Mouse (Mus musculus): ENCODE data around the gene Gm45062. TPM values are rescaled to one million over a fixed set of nuclear protein-coding genes. Genes with fewer than 3 reads are reported as not detected.

Gm45062 gene
- polyA plus RNA-seq, 1 experiment from 2014 or later = 5.5 TPM

GRCm38 (mm10) chr6:8421421-8421820, 162.2 kb downstream of the Gm45062 start:
- Histone ChIP-seq H3K9ac (no peak overlapping the region), H3K36me3 (no peaks in the 10 kb centered on the region), H3K4me1 (replicated peaks) (peaks cover 34% of the 10 kb centered on the region), H3K4me3 (no peak overlapping the region), H3K27ac (no peak overlapping the region), H3K27me3 (no peaks in the 10 kb centered on the region), H3K4me2 (no peak overlapping the region), H3K9me3 (replicated peaks) (no peaks in the 10 kb centered on the region)
- ATAC-seq (replicated peaks; ENCODE audit: insufficient number of reproducible peaks, insufficient read depth, low FRiP score, low read depth) = no peak
- WGBS = 77% methylated on average over 5 of the region's 5 CpGs

GRCm38 (mm10) chr6:8421959-8422581, 162.8 kb downstream of the Gm45062 start:
- Histone ChIP-seq H3K9me3 (replicated peaks) (no peaks in the 10 kb centered on the region), H3K36me3 (no peaks in the 10 kb centered on the region), H3K27me3 (no peaks in the 10 kb centered on the region), H3K27ac (no peak overlapping the region), H3K4me3 (no peak overlapping the region), H3K4me1 (replicated peaks) (peaks cover 34% of the 10 kb centered on the region), H3K9ac (no peak overlapping the region), H3K4me2 (no peak overlapping the region)
- no peak for ATAC-seq (replicated peaks; ENCODE audit: insufficient number of reproducible peaks, insufficient read depth, low FRiP score, low read depth)
- 77% methylated on average over 10 of the region's 10 CpGs for WGBS

DNA sequence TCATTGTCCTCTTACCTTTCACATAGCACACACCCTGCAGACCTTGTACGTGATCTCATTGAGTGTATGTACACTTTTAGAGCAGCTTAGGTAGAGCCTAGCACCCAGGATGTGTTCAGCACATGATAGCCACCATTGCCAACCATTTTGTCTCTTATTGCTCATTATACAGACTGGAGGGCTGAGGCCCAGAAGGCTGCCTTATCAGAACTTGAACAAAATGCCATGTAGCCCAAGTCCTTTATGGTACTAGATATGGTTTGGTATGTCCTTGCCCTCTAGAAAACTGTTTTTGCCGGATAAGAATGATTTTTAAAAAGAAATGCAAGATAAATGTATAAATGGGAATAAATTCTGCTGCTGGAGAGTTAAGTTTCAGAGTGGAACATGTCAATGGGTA, 163.9 kb downstream of the Gm45062 start:
- Histone ChIP-seq H3K4me3 (no peak overlapping the region), H3K27ac (no peak overlapping the region), H3K4me1 (replicated peaks) (peaks cover 34% of the 10 kb centered on the region), H3K27me3 (no peaks in the 10 kb centered on the region), H3K4me2 (no peak overlapping the region), H3K9me3 (replicated peaks) (no peaks in the 10 kb centered on the region), H3K36me3 (no peaks in the 10 kb centered on the region), H3K9ac (no peak overlapping the region)
- 84% methylated on average over 2 of the region's 2 CpGs for WGBS
- ATAC-seq (replicated peaks; ENCODE audit: insufficient number of reproducible peaks, insufficient read depth, low FRiP score, low read depth) = no peak

DNA sequence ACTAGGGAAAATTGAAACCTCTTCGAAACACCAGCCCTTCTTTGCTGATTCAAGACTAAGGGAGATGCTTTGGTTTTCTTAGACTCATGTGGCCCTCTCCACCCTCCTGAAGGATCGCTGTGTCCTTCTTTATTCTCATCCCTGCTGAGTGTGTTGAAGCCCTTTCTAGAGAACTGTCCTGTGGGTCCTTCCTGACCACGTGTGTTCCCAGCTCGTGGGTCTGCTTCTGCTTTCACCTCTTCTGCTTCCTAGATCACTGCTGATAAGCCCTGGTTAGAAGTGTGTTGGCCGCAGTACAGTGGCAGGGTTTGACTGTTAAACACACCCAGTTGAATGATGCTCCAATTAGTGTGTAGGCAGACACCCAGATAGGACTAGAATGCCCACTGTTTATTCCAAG, 168.4 kb downstream of the Gm45062 start:
- Histone ChIP-seq H3K4me2 (no peak overlapping the region), H3K9me3 (replicated peaks) (no peaks in the 10 kb centered on the region), H3K4me1 (replicated peaks) (peaks cover 19% of the 10 kb centered on the region), H3K4me3 (no peak overlapping the region), H3K9ac (no peak overlapping the region), H3K27me3 (no peaks in the 10 kb centered on the region), H3K36me3 (no peaks in the 10 kb centered on the region), H3K27ac (no peak overlapping the region)
- WGBS = 62% methylated on average over 5 of the region's 5 CpGs
- no peak for ATAC-seq (replicated peaks; ENCODE audit: insufficient number of reproducible peaks, insufficient read depth, low FRiP score, low read depth)

DNA sequence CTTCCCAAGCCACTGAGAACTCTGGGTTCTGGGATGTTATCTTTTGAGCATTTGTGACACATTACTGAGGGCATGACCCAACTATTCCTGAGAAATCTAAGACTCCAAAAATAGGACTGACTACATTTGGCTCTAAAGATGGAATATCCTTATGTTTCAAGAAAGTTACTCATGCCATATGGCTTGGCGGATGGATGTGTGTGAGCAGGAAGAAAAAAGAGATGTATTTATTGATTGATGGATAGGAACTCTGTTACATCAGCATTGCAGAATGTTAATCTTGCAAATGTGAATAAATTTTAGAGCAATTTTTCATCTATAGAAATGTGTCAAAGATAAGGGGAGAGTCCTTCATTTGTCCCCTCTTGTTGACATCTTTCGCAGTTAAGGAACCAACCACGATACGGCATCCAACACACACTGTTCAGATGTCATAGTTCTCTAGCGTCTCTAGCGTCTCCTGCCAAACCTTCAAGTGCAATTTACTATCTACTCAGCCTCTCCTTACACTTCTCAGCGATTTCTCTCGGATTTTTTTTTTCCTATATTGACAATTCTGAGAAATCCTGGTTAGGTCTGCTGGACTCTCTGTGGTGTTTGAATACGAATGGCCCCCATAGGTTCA, 171.5 kb downstream of the Gm45062 start:
- H3K27me3 ChIP-seq = no peaks in the 10 kb centered on the region
- 71% methylated on average over 9 of the region's 9 CpGs for WGBS
- H3K4me1 ChIP-seq (replicated peaks) = peaks cover 8% of the 10 kb centered on the region; the same call in 1 of the 2 replicates
- H3K4me3 ChIP-seq = no peak overlapping the region
- H3K9ac ChIP-seq = no peak overlapping the region
- 0 out of 2 replicates have a peak overlapping the region, but pooled peaks have one; percentile 5 for H3K27ac ChIP-seq
- no peaks in the 10 kb centered on the region for H3K36me3 ChIP-seq
- H3K4me2 ChIP-seq = no peak overlapping the region
- H3K9me3 ChIP-seq (replicated peaks) = no peaks in the 10 kb centered on the region
- no peak for ATAC-seq (replicated peaks; ENCODE audit: insufficient number of reproducible peaks, insufficient read depth, low FRiP score, low read depth)

DNA sequence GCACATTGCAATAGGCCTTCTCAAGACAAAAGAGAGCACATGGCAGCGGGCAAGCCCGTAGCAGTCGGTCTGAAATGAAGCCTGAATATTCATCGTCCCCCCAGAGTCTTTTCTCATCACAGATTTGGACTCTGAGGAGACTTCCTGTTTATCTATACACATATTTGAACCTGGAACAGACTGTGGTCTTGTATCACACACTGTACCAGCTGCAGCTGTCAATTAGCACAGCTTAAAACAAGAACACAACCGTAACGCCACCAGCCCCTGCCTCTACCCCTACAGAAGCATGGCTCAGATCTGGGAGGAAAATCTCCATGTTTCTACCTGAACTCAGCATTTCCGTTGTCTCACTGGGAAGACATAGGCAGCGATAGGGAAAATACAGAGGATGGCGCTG, 173.9 kb downstream of the Gm45062 start:
- no peak overlapping the region for H3K27ac ChIP-seq
- H3K4me3 ChIP-seq = no peak overlapping the region
- no peaks in the 10 kb centered on the region for H3K36me3 ChIP-seq
- no peak for ATAC-seq (replicated peaks; ENCODE audit: insufficient number of reproducible peaks, insufficient read depth, low FRiP score, low read depth)
- H3K4me2 ChIP-seq = no peak overlapping the region
- 84% methylated on average over 9 of the region's 9 CpGs for WGBS
- H3K4me1 ChIP-seq (replicated peaks) = peaks cover 5% of the 10 kb centered on the region; the same call in 1 of the 2 replicates
- H3K9me3 ChIP-seq (replicated peaks) = no peaks in the 10 kb centered on the region
- H3K9ac ChIP-seq = no peak overlapping the region
- no peaks in the 10 kb centered on the region for H3K27me3 ChIP-seq

DNA sequence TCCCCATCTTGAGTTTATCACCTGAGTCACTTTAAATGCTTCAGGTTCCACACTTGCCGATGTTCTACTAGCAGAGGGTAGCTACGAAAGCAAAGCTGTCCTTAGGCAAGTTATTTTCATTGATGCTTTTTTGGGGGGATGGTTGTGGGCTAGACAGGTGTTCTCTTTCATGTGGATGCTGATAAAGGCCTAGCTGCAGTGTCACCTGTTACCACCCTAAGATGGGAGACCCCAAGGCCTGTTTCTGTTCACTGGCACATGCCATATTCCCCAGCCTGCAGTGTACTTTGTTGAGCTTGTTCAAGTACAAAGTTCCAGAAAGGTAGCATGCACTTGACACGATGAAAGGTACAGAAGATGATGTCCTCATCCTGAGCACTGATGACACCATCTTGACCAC, 178.7 kb downstream of the Gm45062 start:
- WGBS = 86% methylated on average over 3 of the region's 3 CpGs
- Histone ChIP-seq H3K4me2 (no peak overlapping the region), H3K27me3 (no peaks in the 10 kb centered on the region), H3K4me3 (no peak overlapping the region), H3K36me3 (no peaks in the 10 kb centered on the region), H3K9me3 (replicated peaks) (no peaks in the 10 kb centered on the region), H3K27ac (no peak overlapping the region), H3K9ac (no peak overlapping the region), H3K4me1 (replicated peaks) (no peaks in the 10 kb centered on the region)
- ATAC-seq (replicated peaks; ENCODE audit: insufficient number of reproducible peaks, insufficient read depth, low FRiP score, low read depth) = no peak

DNA sequence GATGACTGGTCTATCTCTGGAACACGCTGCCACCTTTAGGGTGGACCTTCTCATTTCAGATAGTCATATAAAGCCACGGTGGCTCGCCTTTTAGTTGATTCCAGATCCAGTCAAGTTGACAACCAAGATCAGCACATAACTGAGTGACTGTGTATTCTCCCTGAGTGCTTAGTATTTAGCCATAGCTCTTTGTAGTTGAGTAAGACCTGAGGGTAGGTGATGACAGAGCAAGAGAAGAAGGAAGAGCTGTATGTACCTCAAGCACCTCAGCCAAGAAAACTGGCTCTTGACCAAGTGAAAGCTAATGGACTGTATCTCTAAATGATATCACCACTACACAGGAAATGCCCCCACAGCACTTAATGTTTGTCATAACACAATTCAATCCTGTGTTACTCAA, 182.6 kb downstream of the Gm45062 start:
- Histone ChIP-seq H3K4me3 (no peak overlapping the region), H3K27ac (no peak overlapping the region), H3K9me3 (replicated peaks) (no peaks in the 10 kb centered on the region), H3K27me3 (no peaks in the 10 kb centered on the region), H3K4me1 (replicated peaks) (0 out of 2 replicates have a peak, but pooled peaks cover 4% of the 10 kb centered on the region), H3K4me2 (no peak overlapping the region), H3K9ac (no peak overlapping the region), H3K36me3 (no peaks in the 10 kb centered on the region)
- WGBS = 84% methylated on average over 3 of the region's 3 CpGs
- no peak for ATAC-seq (replicated peaks; ENCODE audit: insufficient number of reproducible peaks, insufficient read depth, low FRiP score, low read depth)

DNA sequence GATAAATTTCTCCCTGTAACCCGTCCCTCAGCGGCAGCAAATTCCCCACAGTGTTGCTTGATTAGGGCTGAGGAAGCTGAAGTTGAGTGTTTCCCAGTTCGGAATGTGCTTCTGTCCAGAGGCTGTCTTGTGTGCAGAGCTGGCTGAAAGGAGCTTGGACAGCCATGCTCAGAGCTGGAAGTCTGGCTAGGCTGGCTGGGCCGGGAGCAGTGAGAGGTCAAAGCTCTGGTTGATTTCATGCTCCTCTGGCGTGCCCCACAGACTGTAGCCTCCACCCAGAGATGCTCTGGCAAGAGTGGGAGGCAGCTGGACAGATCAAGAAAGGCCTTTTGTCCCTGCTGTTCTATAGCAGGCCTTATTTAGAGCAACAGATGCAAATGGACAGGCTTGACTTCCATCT, 187.5 kb downstream of the Gm45062 start:
- no peak overlapping the region for H3K4me3 ChIP-seq
- H3K4me1 ChIP-seq (replicated peaks) = 0 out of 2 replicates have a peak, but pooled peaks cover 7% of the 10 kb centered on the region
- 23% methylated on average over 5 of the region's 5 CpGs for WGBS
- ATAC-seq (replicated peaks; ENCODE audit: insufficient number of reproducible peaks, insufficient read depth, low FRiP score, low read depth) = peak; percentile 50; the same call in 1 of the 2 replicates
- H3K36me3 ChIP-seq = no peaks in the 10 kb centered on the region
- H3K27me3 ChIP-seq = no peaks in the 10 kb centered on the region
- peak overlapping the region; percentile 48 for H3K27ac ChIP-seq
- H3K4me2 ChIP-seq = no peak overlapping the region
- H3K9ac ChIP-seq = no peak overlapping the region
- H3K9me3 ChIP-seq (replicated peaks) = no peaks in the 10 kb centered on the region

DNA sequence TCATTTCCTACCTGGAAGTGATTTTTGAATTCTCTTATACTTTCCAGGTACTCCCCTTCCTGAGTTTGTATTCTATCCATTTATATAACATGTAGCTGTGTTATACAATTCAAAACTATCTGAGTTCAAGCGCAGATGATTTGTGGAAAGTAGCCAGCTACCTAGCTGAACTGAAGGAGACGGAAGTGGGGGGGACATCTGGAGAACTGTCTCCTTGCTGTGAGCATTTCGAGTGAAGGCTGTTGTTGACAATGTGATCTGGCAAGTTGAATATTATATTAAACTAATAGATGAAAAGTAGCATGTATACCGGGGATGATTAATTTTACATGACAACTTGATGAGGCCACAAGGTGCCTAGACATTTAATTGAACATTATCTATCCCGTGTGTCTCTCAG, 196.3 kb downstream of the Gm45062 start:
- ATAC-seq (replicated peaks; ENCODE audit: insufficient number of reproducible peaks, insufficient read depth, low FRiP score, low read depth) = no peak
- Histone ChIP-seq H3K9me3 (replicated peaks) (no peaks in the 10 kb centered on the region), H3K36me3 (no peaks in the 10 kb centered on the region), H3K27me3 (no peaks in the 10 kb centered on the region), H3K9ac (no peak overlapping the region), H3K27ac (no peak overlapping the region), H3K4me3 (no peak overlapping the region), H3K4me2 (no peak overlapping the region), H3K4me1 (replicated peaks) (no peaks in the 10 kb centered on the region)
- 85% methylated on average over 5 of the region's 5 CpGs for WGBS

- H3K27me3 ChIP-seq = no peaks in the 10 kb centered on the region
- H3K4me1 ChIP-seq (replicated peaks) = no peaks in the 10 kb centered on the region
- no peak overlapping the region for H3K9ac ChIP-seq
- H3K27ac ChIP-seq = no peak overlapping the region
- H3K9me3 ChIP-seq (replicated peaks) = no peaks in the 10 kb centered on the region
- H3K4me3 ChIP-seq = no peak overlapping the region
- WGBS = 82% methylated on average over 4 of the region's 4 CpGs
- H3K36me3 ChIP-seq = no peaks in the 10 kb centered on the region
- no peak for ATAC-seq (replicated peaks; ENCODE audit: insufficient number of reproducible peaks, insufficient read depth, low FRiP score, low read depth)
- H3K4me2 ChIP-seq = no peak overlapping the region
These were observed 199.3 kb downstream of the Gm45062 start for GRCm38 (mm10) chr6:8458596-8458995.

DNA sequence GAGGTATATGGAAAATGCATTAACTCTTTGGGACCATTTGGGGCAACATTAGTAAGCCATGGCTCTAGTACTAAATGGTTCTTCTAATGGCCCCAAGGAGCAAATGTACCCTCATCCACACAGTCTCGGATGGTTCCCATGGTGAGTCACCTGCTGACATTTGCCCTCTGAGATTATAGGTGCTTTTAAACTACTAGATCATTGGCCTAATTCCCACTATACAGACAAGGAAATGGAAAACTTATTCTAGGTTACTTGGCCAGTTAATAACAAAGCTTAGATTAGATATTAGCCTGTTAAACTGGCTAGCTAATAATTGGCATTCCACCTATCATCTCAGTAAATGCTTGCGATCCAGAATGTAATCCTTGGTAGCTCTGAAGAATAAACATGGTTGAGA, 203.2 kb downstream of the Gm45062 start:
- no peaks in the 10 kb centered on the region for H3K36me3 ChIP-seq
- WGBS = 90% methylated on average over 2 of the region's 2 CpGs
- H3K4me3 ChIP-seq = no peak overlapping the region
- no peaks in the 10 kb centered on the region for H3K27me3 ChIP-seq
- ATAC-seq (replicated peaks; ENCODE audit: insufficient number of reproducible peaks, insufficient read depth, low FRiP score, low read depth) = no peak
- no peak overlapping the region for H3K27ac ChIP-seq
- no peak overlapping the region for H3K9ac ChIP-seq
- H3K4me1 ChIP-seq (replicated peaks) = peaks cover 3% of the 10 kb centered on the region; the same call in 1 of the 2 replicates
- no peaks in the 10 kb centered on the region for H3K9me3 ChIP-seq (replicated peaks)
- H3K4me2 ChIP-seq = no peak overlapping the region

Data from heart, embryonic 15.5 days (tissue).